Mouse (Mus musculus) left cerebral cortex, adult 9 months (tissue): ENCODE measurements around the gene Zfr.
"Not testable (repeated sequence)": the region's sequence is repeated elsewhere in the genome, so short reads cannot be mapped to it uniquely, and the experiment has no call there.

Experiments
- DNase-seq, 2 experiments: peaks; one replicate each; pipeline ENCODE4 v3.0.0; 2022; ENCODE audit warnings: low spot score in 2 of 2

The Zfr gene

GRCm38 (mm10) chr15:12216119-12216518, 98.5 kb downstream of the Zfr start:
- no peak for DNase-seq

- DNase-seq: no peak
Observed at GRCm38 (mm10) chr15:12216798-12217197, 99.2 kb downstream of the Zfr start.

- DNase-seq: not testable (repeated sequence)
Observed at GRCm38 (mm10) chr15:12217332-12217731, 99.7 kb downstream of the Zfr start.

GRCm38 (mm10) chr15:12217849-12218248, 100.2 kb downstream of the Zfr start:
- no peak for DNase-seq

- DNase-seq: no peak
Observed at GRCm38 (mm10) chr15:12218583-12219382, 101.2 kb downstream of the Zfr start.

- DNase-seq: no peak
Observed at GRCm38 (mm10) chr15:12221131-12221530, 103.5 kb downstream of the Zfr start.

- no peak for DNase-seq
Observed at GRCm38 (mm10) chr15:12222564-12223302, 105.1 kb downstream of the Zfr start.

- no peak for DNase-seq
Observed at GRCm38 (mm10) chr15:12223393-12223792, 105.8 kb downstream of the Zfr start.

- no peak for DNase-seq
Observed at GRCm38 (mm10) chr15:12224239-12224638, 106.6 kb downstream of the Zfr start.

GRCm38 (mm10) chr15:12225062-12225461, 107.4 kb downstream of the Zfr start:
- no peak for DNase-seq

- no peak for DNase-seq
Observed at GRCm38 (mm10) chr15:12226908-12227307, 109.3 kb downstream of the Zfr start.

- DNase-seq: no peak
Observed at GRCm38 (mm10) chr15:12227355-12227754, 109.7 kb downstream of the Zfr start.

GRCm38 (mm10) chr15:12229603-12230242, 112.1 kb downstream of the Zfr start:
- no peak for DNase-seq

GRCm38 (mm10) chr15:12230243-12230935, 112.8 kb downstream of the Zfr start:
- DNase-seq: no peak

- DNase-seq: no peak
Observed at GRCm38 (mm10) chr15:12231462-12231861, 113.8 kb downstream of the Zfr start.

- DNase-seq: no peak
Observed at GRCm38 (mm10) chr15:12232429-12232828, 114.8 kb downstream of the Zfr start.

GRCm38 (mm10) chr15:12233021-12233420, 115.4 kb downstream of the Zfr start:
- no peak for DNase-seq
